Mouse (Mus musculus) CD4-positive, CD25-positive, alpha-beta regulatory T cell, adult 2 months (primary cell): Measurements from ENCODE around the gene Mog.
"Not testable (repeated sequence)": the region's sequence is repeated elsewhere in the genome, so short reads cannot be mapped to it uniquely, and the experiment has no call there.

Experiments
- DNase-seq: peaks from one replicate; pipeline ENCODE4 v3.0.0-alpha.2; 2012; ENCODE audit warnings: low read depth, low spot score

The Mog gene

GRCm38 (mm10) chr17:36994528-36994927 lies 28.7 kb downstream of the Mog start:
- DNase-seq, result no peak

DNA sequence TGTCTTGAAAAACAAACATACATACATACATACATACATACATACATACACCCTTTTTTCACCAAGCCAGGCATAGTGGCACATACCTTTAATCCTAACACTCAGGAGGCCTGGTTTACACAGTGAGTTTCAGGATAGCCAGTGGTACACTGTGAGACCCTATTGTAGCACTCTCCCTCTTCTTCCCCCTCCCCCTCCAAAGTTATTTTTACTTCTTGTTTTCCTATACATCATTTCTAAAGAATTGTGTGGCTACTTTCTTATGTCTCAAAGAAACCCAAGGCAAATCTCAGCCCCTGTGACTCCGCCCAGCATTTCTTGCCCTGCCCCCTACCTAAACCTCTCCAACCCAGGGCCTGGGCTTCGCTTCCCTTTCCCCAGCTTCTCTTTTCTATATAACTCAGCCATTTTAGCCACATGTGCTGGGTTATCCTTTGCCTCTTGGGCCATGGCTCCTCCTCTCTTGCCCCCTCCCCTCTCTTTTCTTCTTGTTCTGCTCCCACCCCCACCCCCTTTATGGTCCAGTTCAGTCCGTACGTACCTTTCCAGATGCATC lies 29.4 kb downstream of the Mog start:
- no peak for DNase-seq

DNA sequence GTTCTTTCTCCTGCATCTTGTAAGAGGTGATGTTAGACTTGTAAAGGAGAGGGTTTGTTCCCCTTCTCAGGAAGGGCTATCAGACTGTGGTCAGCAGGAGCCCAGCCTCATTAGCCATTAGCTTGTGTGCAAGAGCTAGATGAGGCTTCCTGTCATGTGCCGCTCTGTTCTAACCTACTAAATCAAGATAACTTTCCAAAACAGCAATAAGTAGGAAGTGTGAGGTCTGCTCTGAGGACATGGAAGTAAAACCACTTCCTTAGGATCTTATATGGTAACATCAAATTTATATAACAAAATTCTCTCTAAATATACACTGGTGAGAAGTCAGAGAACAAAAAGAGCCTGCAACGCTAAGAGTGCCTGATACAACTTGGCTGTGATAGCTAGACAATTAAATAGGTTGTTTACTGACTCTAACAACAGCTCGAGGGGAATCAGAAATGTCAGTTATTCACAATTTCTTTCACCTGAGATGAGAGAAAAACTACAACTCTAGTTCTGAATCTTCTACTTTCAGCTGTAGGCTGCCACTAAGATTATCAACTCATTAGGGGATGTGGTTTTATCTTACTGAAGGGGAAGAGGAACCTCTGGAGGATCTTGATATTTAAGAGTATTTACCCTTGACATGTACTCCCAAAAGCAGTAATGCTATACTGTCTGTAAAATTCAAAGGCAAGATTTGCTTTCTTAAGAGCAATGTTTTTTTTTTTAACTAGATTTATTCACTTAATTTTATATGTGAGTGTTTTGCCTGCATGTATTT lies 30.7 kb downstream of the Mog start:
- peak; percentile 32 for DNase-seq

- not testable (repeated sequence) for DNase-seq
Observed at GRCm38 (mm10) chr17:36990630-36991029, 32.6 kb downstream of the Mog start.

DNA sequence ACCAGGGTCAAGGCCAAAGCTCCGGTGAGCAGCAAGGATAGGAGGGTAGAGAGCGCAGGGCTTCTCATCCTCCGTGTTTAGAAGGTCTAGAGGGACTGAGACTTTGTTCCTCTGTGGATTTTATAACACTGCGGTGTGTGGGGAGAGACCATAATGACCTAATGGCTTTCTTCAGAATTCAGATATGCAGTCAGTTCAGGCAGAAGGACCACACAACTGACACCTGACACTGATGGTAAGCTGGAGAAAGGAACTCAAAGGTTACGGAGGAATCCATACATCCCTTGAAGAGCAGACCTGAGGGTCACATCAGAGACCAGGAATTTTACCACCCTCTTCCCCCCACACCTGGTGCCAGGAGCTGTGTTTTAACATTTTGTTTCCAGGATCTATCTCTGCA lies 33.8 kb downstream of the Mog start, which contains the start of gene H2-M5:
Gene H2-M5, minus strand, starts transcription at position 101 of the 400 bp plus-strand sequence.
- no peak for DNase-seq

- no peak for DNase-seq
Observed at GRCm38 (mm10) chr17:36988475-36988874, 34.7 kb downstream of the Mog start.

GRCm38 (mm10) chr17:36982253-36983155 lies 40.7 kb downstream of the Mog start:
- DNase-seq, result peak; percentile 22

GRCm38 (mm10) chr17:36981845-36982244 lies 41.4 kb downstream of the Mog start:
- no peak for DNase-seq

DNA sequence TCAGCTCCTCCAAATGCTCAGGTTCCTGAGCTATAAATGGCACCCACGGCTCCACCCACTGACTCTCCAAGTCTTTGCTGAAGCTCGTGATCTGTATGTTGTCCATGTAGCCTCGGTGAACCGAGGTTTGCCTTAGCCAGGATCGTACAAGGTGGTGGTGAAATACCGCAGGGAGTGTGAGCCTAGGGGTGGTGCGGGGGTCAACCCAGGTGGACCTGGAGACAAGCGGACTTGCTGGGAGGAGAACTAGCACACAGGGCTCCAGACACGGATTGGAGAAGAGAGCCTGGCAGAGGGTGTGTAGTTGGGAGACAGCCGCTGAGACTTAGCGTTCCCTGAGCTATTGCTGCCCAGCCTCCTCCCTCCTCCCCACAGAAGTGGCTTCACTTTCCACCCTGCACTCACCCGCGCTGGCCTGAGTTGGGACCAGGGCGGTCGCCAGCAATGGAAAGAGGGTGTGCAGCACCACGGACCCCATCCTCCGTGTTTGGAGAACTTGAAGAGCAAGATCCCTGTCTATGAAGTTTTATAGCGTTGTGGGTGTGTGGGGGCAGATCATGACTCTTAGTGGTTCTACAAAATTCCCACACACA lies 41.9 kb downstream of the Mog start, which contains the start of gene 2410137M14Rik:
Gene 2410137M14Rik, minus strand, starts transcription at position 17 of the 593 bp plus-strand sequence.
- DNase-seq, result no peak

GRCm38 (mm10) chr17:36973271-36973787 lies 49.9 kb downstream of the Mog start:
- no peak for DNase-seq

DNA sequence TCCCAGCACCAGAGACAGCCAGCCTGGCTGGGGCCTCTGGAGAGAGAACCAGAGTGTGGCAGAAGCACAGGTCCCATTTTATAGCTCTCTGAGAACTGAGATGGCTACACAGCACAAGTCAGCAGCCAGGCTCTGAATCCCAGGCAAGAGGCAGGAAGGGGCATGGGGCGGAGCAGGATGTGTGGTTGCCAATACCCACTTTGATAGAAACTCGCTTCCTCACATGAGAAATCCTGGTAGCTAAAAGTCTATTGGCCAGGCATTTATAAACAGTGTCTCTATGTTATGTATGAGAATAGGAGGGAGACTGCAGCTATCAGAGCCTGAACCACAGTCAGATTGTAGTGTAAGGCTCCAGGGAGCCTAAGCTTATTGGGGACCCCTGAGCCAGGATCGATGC lies 50.4 kb downstream of the Mog start:
- peak; percentile 50 for DNase-seq

DNA sequence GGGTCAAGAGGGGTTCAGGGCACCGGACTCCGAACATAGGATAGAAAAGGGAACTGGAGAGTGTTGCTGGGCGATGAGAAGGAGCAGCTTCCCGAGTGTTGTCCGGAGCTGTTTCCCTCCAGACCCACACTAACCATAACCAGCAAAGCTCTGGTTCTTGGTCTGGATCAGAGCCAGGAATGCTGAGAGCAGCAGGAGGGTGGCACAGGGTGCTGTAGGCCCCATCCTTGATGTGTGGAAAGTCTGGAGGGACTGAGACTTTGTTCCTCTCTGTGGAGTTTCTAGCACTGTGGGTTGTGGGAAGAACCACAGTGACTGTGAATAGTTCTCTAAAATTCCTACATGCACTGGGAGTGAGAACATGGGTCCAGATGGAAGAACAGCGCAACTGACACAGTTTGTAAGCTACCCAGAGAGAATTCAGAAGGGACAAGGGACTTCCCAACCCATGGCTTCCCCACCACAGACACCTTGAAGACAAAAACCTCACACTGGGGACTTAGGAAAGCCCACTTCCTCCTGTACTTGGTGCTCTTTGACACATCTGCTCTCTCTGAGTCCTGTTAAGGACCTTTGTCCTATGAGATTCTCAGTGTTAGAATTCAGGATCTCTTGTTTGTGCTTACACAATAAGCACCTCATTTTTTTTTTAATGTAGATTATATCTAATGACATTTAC lies 51.9 kb downstream of the Mog start:
- DNase-seq, result no peak

DNA sequence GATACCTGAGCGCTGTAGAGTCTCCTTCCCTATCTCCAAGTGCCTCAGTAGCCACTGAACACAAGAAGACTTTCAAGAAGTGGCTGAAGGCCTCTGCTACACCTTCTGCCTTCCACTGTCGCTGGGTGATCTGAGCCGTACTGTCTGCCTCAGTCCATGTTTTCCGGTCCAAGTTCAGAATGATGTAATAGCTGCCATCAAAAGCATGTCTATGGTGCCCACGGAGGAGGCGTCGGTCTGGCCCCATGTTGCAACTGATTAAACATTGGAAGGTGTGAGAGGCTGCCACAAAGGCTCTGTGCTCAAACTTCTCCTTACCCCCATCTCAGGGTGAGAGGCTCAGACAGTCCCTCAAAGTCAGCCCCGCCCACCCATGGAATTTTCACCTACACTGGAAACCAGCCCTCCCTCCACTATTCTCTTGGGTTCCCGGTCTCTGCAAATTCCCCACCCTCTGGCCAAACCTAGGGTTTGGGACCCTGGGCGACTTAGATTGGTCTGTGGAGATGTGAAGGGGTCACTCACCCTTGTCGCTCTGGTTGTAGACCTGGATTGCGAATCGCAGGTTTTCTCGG lies 52.8 kb downstream of the Mog start:
- no peak for DNase-seq

DNA sequence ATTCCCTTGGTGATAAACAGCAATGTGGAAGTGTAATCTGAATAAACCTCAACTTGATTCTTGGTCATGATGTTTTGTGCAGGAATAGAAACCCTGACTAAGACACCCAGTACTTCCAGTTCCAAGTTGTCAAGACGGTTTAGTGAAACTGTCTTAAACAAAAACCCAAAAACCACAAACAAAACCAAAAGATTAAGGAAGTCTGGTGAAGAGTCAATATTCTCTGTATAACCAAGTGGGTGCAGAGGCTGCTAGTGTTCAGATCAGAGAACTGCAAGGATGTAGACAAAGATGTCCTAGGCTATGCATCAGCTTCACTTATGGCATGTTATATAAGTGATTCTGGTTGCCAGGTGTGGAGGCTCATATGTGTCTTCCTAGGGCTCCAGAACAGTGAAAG lies 56.3 kb downstream of the Mog start:
- no peak for DNase-seq

GRCm38 (mm10) chr17:36961125-36961524 lies 62.1 kb downstream of the Mog start:
- no peak for DNase-seq
